Mouse (Mus musculus): ENCODE measurements around the gene Asb10. TPM values are rescaled to one million over a fixed set of nuclear protein-coding genes. Genes with fewer than 3 reads are reported as not detected.

Gene Asb10
- total RNA-seq, 1 experiment: 0.18 TPM

GRCm38 (mm10) chr5:24521366-24521765, 19.4 kb downstream of the Asb10 start:
- H3K4me3 ChIP-seq (ENCODE audit: insufficient read depth in 1 of 2, low read depth in 1 of 2, low read length in 2 of 2, poor library complexity in 1 of 2, severe bottlenecking in 1 of 2): no peak overlapping the region
- H3K27ac ChIP-seq (ENCODE audit: insufficient read depth, low read depth, low read length, poor library complexity, severe bottlenecking): no peak overlapping the region
- peaks cover 6 to 9% of the 10 kb centered on the region in 2 experiments; a peak in 2 of 4 replicates for H3K4me1 ChIP-seq (ENCODE audit: control insufficient read depth in 2 of 2, insufficient read depth in 2 of 2, low read length in 2 of 2, poor library complexity in 1 of 2)
- no peak for DNase-seq (ENCODE audit: low read depth, low spot score)
- in situ Hi-C loops (cut with MboI; ENCODE audit: low sequenced_read_pairs in 2 of 2, unreplicated experiment in 2 of 2): loop anchor here in 1 of 2 experiments (10.0 kb wide), 1 partner anchor 57 kb away; no protein-coding TSS in a partner anchor
- TF ChIP-seq HCFC1 (IDR thresholded peaks at IDR 0.05; ENCODE audit: borderline replicate concordance, insufficient read depth, low read length): no peak
- no peak for TF ChIP-seq ZNF384 (IDR thresholded peaks at IDR 0.05; ENCODE audit: low read depth, low read length)
- no peak for TF ChIP-seq MAFK (IDR thresholded peaks at IDR 0.05; ENCODE audit: insufficient read depth, low read depth, low read length)
- TF ChIP-seq ZC3H11A (IDR thresholded peaks at IDR 0.05; ENCODE audit: borderline replicate concordance, low read depth, low read length): no peak
- TF ChIP-seq CHD2 (IDR thresholded peaks at IDR 0.05; ENCODE audit: low read depth, low read length): no peak
- no peak overlapping the region for H3K9ac ChIP-seq (ENCODE audit: insufficient read depth, low read depth, low read length, poor library complexity, severe bottlenecking)
- H3K36me3 ChIP-seq (ENCODE audit: control insufficient read depth, insufficient read depth, low read length, poor library complexity, severe bottlenecking): no peaks in the 10 kb centered on the region
- no peaks in the 10 kb centered on the region for H3K9me3 ChIP-seq (ENCODE audit: control insufficient read depth, insufficient read depth, low read depth, low read length)

GRCm38 (mm10) chr5:24512271-24512670, 28.5 kb downstream of the Asb10 start:
- no peaks in the 10 kb centered on the region for H3K9me3 ChIP-seq (ENCODE audit: control insufficient read depth, insufficient read depth, low read depth, low read length)
- in situ Hi-C loops (cut with MboI; ENCODE audit: low sequenced_read_pairs in 2 of 2, unreplicated experiment in 2 of 2): no loop called here
- no peak for TF ChIP-seq HCFC1 (IDR thresholded peaks at IDR 0.05; ENCODE audit: borderline replicate concordance, insufficient read depth, low read length)
- TF ChIP-seq CHD2 (IDR thresholded peaks at IDR 0.05; ENCODE audit: low read depth, low read length): no peak
- no peak for TF ChIP-seq ZC3H11A (IDR thresholded peaks at IDR 0.05; ENCODE audit: borderline replicate concordance, low read depth, low read length)
- TF ChIP-seq MAFK (IDR thresholded peaks at IDR 0.05; ENCODE audit: insufficient read depth, low read depth, low read length): no peak
- no peak for TF ChIP-seq ZNF384 (IDR thresholded peaks at IDR 0.05; ENCODE audit: low read depth, low read length)
- peaks cover 0 to 8% of the 10 kb centered on the region in 2 experiments; a peak in 1 of 4 replicates for H3K4me1 ChIP-seq (ENCODE audit: control insufficient read depth in 2 of 2, insufficient read depth in 2 of 2, low read length in 2 of 2, poor library complexity in 1 of 2)
- H3K36me3 ChIP-seq (ENCODE audit: control insufficient read depth, insufficient read depth, low read length, poor library complexity, severe bottlenecking): no peaks in the 10 kb centered on the region
- H3K4me3 ChIP-seq (ENCODE audit: insufficient read depth in 1 of 2, low read depth in 1 of 2, low read length in 2 of 2, poor library complexity in 1 of 2, severe bottlenecking in 1 of 2): peak overlapping the region in 1 of 2 experiments; percentile 14; a peak in 2 of 4 replicates
- no peak overlapping the region for H3K27ac ChIP-seq (ENCODE audit: insufficient read depth, low read depth, low read length, poor library complexity, severe bottlenecking)
- DNase-seq (ENCODE audit: low read depth, low spot score): peak; percentile 66
- no peak overlapping the region; the same call in 1 of the 2 replicates for H3K9ac ChIP-seq (ENCODE audit: insufficient read depth, low read depth, low read length, poor library complexity, severe bottlenecking)

GRCm38 (mm10) chr5:24510635-24511034, 30.1 kb downstream of the Asb10 start:
- Histone ChIP-seq H3K9ac (ENCODE audit: insufficient read depth, low read depth, low read length, poor library complexity, severe bottlenecking) (no peak overlapping the region), H3K4me3 (ENCODE audit: insufficient read depth in 1 of 2, low read depth in 1 of 2, low read length in 2 of 2, poor library complexity in 1 of 2, severe bottlenecking in 1 of 2) (no peak overlapping the region), H3K27ac (ENCODE audit: insufficient read depth, low read depth, low read length, poor library complexity, severe bottlenecking) (no peak overlapping the region), H3K36me3 (ENCODE audit: control insufficient read depth, insufficient read depth, low read length, poor library complexity, severe bottlenecking) (no peaks in the 10 kb centered on the region), H3K4me1 (ENCODE audit: control insufficient read depth in 2 of 2, insufficient read depth in 2 of 2, low read length in 2 of 2, poor library complexity in 1 of 2) (peaks cover 0 to 8% of the 10 kb centered on the region in 2 experiments; a peak in 1 of 4 replicates), H3K9me3 (ENCODE audit: control insufficient read depth, insufficient read depth, low read depth, low read length) (no peaks in the 10 kb centered on the region)
- TF ChIP-seq ZNF384 (IDR thresholded peaks at IDR 0.05; ENCODE audit: low read depth, low read length) (no peak), CHD2 (IDR thresholded peaks at IDR 0.05; ENCODE audit: low read depth, low read length) (no peak), HCFC1 (IDR thresholded peaks at IDR 0.05; ENCODE audit: borderline replicate concordance, insufficient read depth, low read length) (no peak), MAFK (IDR thresholded peaks at IDR 0.05; ENCODE audit: insufficient read depth, low read depth, low read length) (no peak), ZC3H11A (IDR thresholded peaks at IDR 0.05; ENCODE audit: borderline replicate concordance, low read depth, low read length) (no peak)
- peak; percentile 52 for DNase-seq (ENCODE audit: low read depth, low spot score)
- in situ Hi-C loops (cut with MboI; ENCODE audit: low sequenced_read_pairs in 2 of 2, unreplicated experiment in 2 of 2): no loop called here

GRCm38 (mm10) chr5:24508406-24508805, 32.4 kb downstream of the Asb10 start:
- H3K9ac ChIP-seq (ENCODE audit: insufficient read depth, low read depth, low read length, poor library complexity, severe bottlenecking): no peak overlapping the region
- in situ Hi-C loops (cut with MboI; ENCODE audit: low sequenced_read_pairs in 2 of 2, unreplicated experiment in 2 of 2): no loop called here
- DNase-seq (ENCODE audit: low read depth, low spot score): no peak

More at GRCm38 (mm10) chr5:24508406-24508805, 32.4 kb downstream of the Asb10 start:
- H3K9me3 ChIP-seq (ENCODE audit: control insufficient read depth, insufficient read depth, low read depth, low read length): no peaks in the 10 kb centered on the region
- H3K4me1 ChIP-seq (ENCODE audit: control insufficient read depth in 2 of 2, insufficient read depth in 2 of 2, low read length in 2 of 2, poor library complexity in 1 of 2): peaks cover 0 to 10% of the 10 kb centered on the region in 2 experiments; a peak in 1 of 4 replicates
- no peaks in the 10 kb centered on the region for H3K36me3 ChIP-seq (ENCODE audit: control insufficient read depth, insufficient read depth, low read length, poor library complexity, severe bottlenecking)
- H3K4me3 ChIP-seq (ENCODE audit: insufficient read depth in 1 of 2, low read depth in 1 of 2, low read length in 2 of 2, poor library complexity in 1 of 2, severe bottlenecking in 1 of 2): no peak overlapping the region
- H3K27ac ChIP-seq (ENCODE audit: insufficient read depth, low read depth, low read length, poor library complexity, severe bottlenecking): no peak overlapping the region
- TF ChIP-seq ZNF384 (IDR thresholded peaks at IDR 0.05; ENCODE audit: low read depth, low read length) (no peak), MAFK (IDR thresholded peaks at IDR 0.05; ENCODE audit: insufficient read depth, low read depth, low read length) (no peak), ZC3H11A (IDR thresholded peaks at IDR 0.05; ENCODE audit: borderline replicate concordance, low read depth, low read length) (no peak), CHD2 (IDR thresholded peaks at IDR 0.05; ENCODE audit: low read depth, low read length) (no peak), HCFC1 (IDR thresholded peaks at IDR 0.05; ENCODE audit: borderline replicate concordance, insufficient read depth, low read length) (no peak)
